Mouse (Mus musculus) heart, postnatal 36 days (tissue): ENCODE measurements around the gene Coq8a. TPM values are rescaled to one million over a fixed set of nuclear protein-coding genes. Genes with fewer than 3 reads are reported as not detected.

ENCODE experiments used
- DNase-seq, 2 experiments: peaks; one replicate each; pipeline ENCODE4 v3.0.0; 2021 to 2022
- intact Hi-C: fragments of 180-260 bp; cut with DNase I; formaldehyde crosslinking; loops from one replicate; pipeline ENCODE4 v1.15.1; 2025
- total RNA-seq, 2 experiments: library from RNA; stranded (reverse); gene quantifications; 2 replicates each; pipeline ENCODE4 v1.2.3; 2021

The Coq8a gene
- total RNA-seq, 2 experiments from 2014 or later = 909 to 953 TPM

GRCm38 (mm10) chr1:180139158-180139557 is 60.2 kb downstream of the Coq8a start:
- intact Hi-C loops = no loop called here

GRCm38 (mm10) chr1:180132187-180132586 is 67.2 kb downstream of the Coq8a start:
- no peak for DNase-seq
- intact Hi-C loops = no loop called here

More at GRCm38 (mm10) chr1:180139158-180139557, 60.2 kb downstream of the Coq8a start:
- DNase-seq = no peak

GRCm38 (mm10) chr1:180131402-180131801 is 68.0 kb downstream of the Coq8a start:
- DNase-seq = no peak
- intact Hi-C loops = no loop called here

- intact Hi-C loops = no loop called here
- no peak for DNase-seq
Measured at GRCm38 (mm10) chr1:180128077-180128792, 71.2 kb downstream of the Coq8a start.

GRCm38 (mm10) chr1:180118233-180118632 is 81.2 kb downstream of the Coq8a start:
- DNase-seq = no peak
- intact Hi-C loops = no loop called here

- DNase-seq = peak in 1 of 2 experiments; percentile 25
- intact Hi-C loops = loop anchor here (2.0 kb wide), 1 partner anchor 258 kb away; no protein-coding TSS in a partner anchor
Measured at GRCm38 (mm10) chr1:180116525-180116924, 82.9 kb downstream of the Coq8a start.

Other genes starting within 250 kb of the Coq8a start
- gene Cdc42bpa, start 239.1 kb downstream of the Coq8a start, total RNA-seq = 10 to 100 TPM; 41.1 to 43.4 TPM
- gene Psen2, start 63.8 kb upstream of the Coq8a start, total RNA-seq = 10 to 100 TPM; 13.2 to 15.8 TPM
- gene Itpkb, start 130.9 kb upstream of the Coq8a start, total RNA-seq = 10 to 100 TPM; 55.1 to 60.7 TPM